Mouse (Mus musculus) ES-E14 (cell line): ENCODE data around the gene Pbx3. TPM values are rescaled to one million over a fixed set of nuclear protein-coding genes. Genes with fewer than 3 reads are reported as not detected.

ENCODE experiments used
- DNase-seq: peaks from one replicate; pipeline ENCODE4 v3.0.0-alpha.2; 2013; ENCODE audit warnings: low read depth, low spot score
- H3K27ac ChIP-seq: 2 replicates; pipeline ENCODE4 v1.5.1; 2012; ENCODE audit warnings: low read depth, mild to moderate bottlenecking, low read length, moderate library complexity, mixed read lengths; ENCODE audit not compliant: poor library complexity, insufficient read depth, severe bottlenecking
- H3K36me3 ChIP-seq: 2 replicates; pipeline ENCODE4 v1.6.1; 2012; ENCODE audit warnings: mild to moderate bottlenecking, low read length, moderate library complexity, mixed read lengths; ENCODE audit not compliant: control insufficient read depth, poor library complexity, insufficient read depth, severe bottlenecking
- H3K4me1 ChIP-seq, 2 experiments: fragments of 150-350 bp in 1 of 2; sonication (generic) in 1 of 2; 2 replicates each; pipeline ENCODE4 v1.6.1; 2012; ENCODE audit warnings: low read length in 2 of 2, mild to moderate bottlenecking in 1 of 2, mixed read lengths in 1 of 2; ENCODE audit not compliant: control insufficient read depth in 2 of 2, insufficient read depth in 2 of 2, poor library complexity in 1 of 2
- H3K4me3 ChIP-seq, 2 experiments: fragments of 150-350 bp in 1 of 2; sonication (generic) in 1 of 2; 2 replicates each; pipeline ENCODE4 v1.5.1; 2012; ENCODE audit warnings: low read length in 2 of 2, low read depth in 1 of 2, mild to moderate bottlenecking in 1 of 2, mixed read lengths in 1 of 2; ENCODE audit not compliant: insufficient read depth in 1 of 2, poor library complexity in 1 of 2, severe bottlenecking in 1 of 2
- H3K9ac ChIP-seq: 2 replicates; pipeline ENCODE4 v1.6.1; 2012; ENCODE audit warnings: low read depth, mild to moderate bottlenecking, low read length, mixed read lengths; ENCODE audit not compliant: poor library complexity, insufficient read depth, severe bottlenecking
- H3K9me3 ChIP-seq: fragments of 150-350 bp; sonication (generic); 2 replicates; pipeline ENCODE4 v1.6.1; 2012; ENCODE audit warnings: low read depth, mild to moderate bottlenecking, low read length; ENCODE audit not compliant: control insufficient read depth, insufficient read depth
- CHD2 ChIP-seq: IDR thresholded peaks from 2 replicates; pipeline ENCODE4 v1.6.1; 2014; ENCODE audit warnings: mild to moderate bottlenecking, low read depth, low read length, inconsistent platforms
- HCFC1 ChIP-seq: IDR thresholded peaks from 2 replicates; pipeline ENCODE4 v1.6.1; 2012; ENCODE audit warnings: low read length, inconsistent platforms, borderline replicate concordance; ENCODE audit not compliant: insufficient read depth
- MAFK ChIP-seq: IDR thresholded peaks from 2 replicates; pipeline ENCODE4 v1.6.1; 2014; ENCODE audit warnings: mild to moderate bottlenecking, low read depth, low read length, inconsistent platforms; ENCODE audit not compliant: insufficient read depth
- ZC3H11A ChIP-seq: IDR thresholded peaks from 2 replicates; pipeline ENCODE4 v1.6.1; 2012; ENCODE audit warnings: low read depth, mild to moderate bottlenecking, inconsistent platforms, low read length, borderline replicate concordance
- ZNF384 ChIP-seq: IDR thresholded peaks from 2 replicates; pipeline ENCODE4 v1.6.1; 2012; ENCODE audit warnings: low read depth, low read length, inconsistent platforms
- in situ Hi-C, 2 experiments: fragments of 600-800 bp; cut with MboI; formaldehyde crosslinking; loops; one replicate each; pipeline ENCODE4 v1.15.1; 2025; ENCODE audit warnings: low sequenced_read_pairs in 2 of 2, inconsistent platforms in 1 of 2; ENCODE audit not compliant: unreplicated experiment in 2 of 2
- total RNA-seq: library from RNA; depleted of rRNA; stranded (reverse); fragments of 300-350 nt; gene quantifications from 2 replicates; pipeline ENCODE4 v1.2.3, GENCODE M21; 2012

Pbx3 gene
- total RNA-seq, 1 experiment, result 6.6 TPM

- DNase-seq, result no peak
- Histone ChIP-seq H3K4me1 (no peaks in the 10 kb centered on the region; a peak in 1 of 4 replicates), H3K36me3 (no peaks in the 10 kb centered on the region), H3K9ac (no peak overlapping the region), H3K4me3 (no peak overlapping the region), H3K27ac (no peak overlapping the region), H3K9me3 (no peaks in the 10 kb centered on the region)
- TF ChIP-seq CHD2 (no peak), ZC3H11A (no peak), MAFK (no peak), ZNF384 (no peak), HCFC1 (no peak)
- in situ Hi-C loops, result no loop called here
These were observed 112.3 kb downstream of the Pbx3 start for GRCm38 (mm10) chr2:34260653-34261076.

- in situ Hi-C loops, result no loop called here
These were observed 114.7 kb downstream of the Pbx3 start for GRCm38 (mm10) chr2:34258256-34258655.

GRCm38 (mm10) chr2:34257611-34258010 lies 115.3 kb downstream of the Pbx3 start:
- H3K4me3 ChIP-seq, result no peak overlapping the region
- TF ChIP-seq ZC3H11A, result no peak
- TF ChIP-seq MAFK, result no peak
- TF ChIP-seq ZNF384, result no peak
- TF ChIP-seq HCFC1, result no peak
- TF ChIP-seq CHD2, result no peak
- in situ Hi-C loops, result no loop called here
- no peaks in the 10 kb centered on the region for H3K36me3 ChIP-seq
- no peak overlapping the region for H3K9ac ChIP-seq
- H3K27ac ChIP-seq, result no peak overlapping the region
- no peaks in the 10 kb centered on the region; a peak in 1 of 4 replicates for H3K4me1 ChIP-seq
- DNase-seq, result no peak
- no peaks in the 10 kb centered on the region for H3K9me3 ChIP-seq

More at GRCm38 (mm10) chr2:34258256-34258655, 114.7 kb downstream of the Pbx3 start:
- DNase-seq, result no peak
- Histone ChIP-seq H3K9me3 (no peaks in the 10 kb centered on the region), H3K4me3 (no peak overlapping the region), H3K4me1 (no peaks in the 10 kb centered on the region; a peak in 1 of 4 replicates), H3K27ac (no peak overlapping the region), H3K36me3 (no peaks in the 10 kb centered on the region), H3K9ac (no peak overlapping the region)
- TF ChIP-seq MAFK (no peak), ZNF384 (no peak), HCFC1 (no peak), CHD2 (no peak)

- no peak for DNase-seq
- in situ Hi-C loops, result no loop called here
- no peak overlapping the region for H3K9ac ChIP-seq
- TF ChIP-seq HCFC1 (no peak), MAFK (no peak), CHD2 (no peak), ZC3H11A (no peak), ZNF384 (no peak)
- H3K36me3 ChIP-seq, result no peaks in the 10 kb centered on the region
- H3K4me3 ChIP-seq, result no peak overlapping the region
- no peaks in the 10 kb centered on the region; a peak in 1 of 4 replicates for H3K4me1 ChIP-seq
- H3K9me3 ChIP-seq, result no peaks in the 10 kb centered on the region
- H3K27ac ChIP-seq, result no peak overlapping the region
These were observed 116.9 kb downstream of the Pbx3 start for GRCm38 (mm10) chr2:34256000-34256553.
